Mouse (Mus musculus) common myeloid progenitor, adult 5-6 weeks (primary cell): ENCODE data around the gene Ikzf1. TPM values are rescaled to one million over a fixed set of nuclear protein-coding genes. Genes with fewer than 3 reads are reported as not detected.

ENCODE experiments used
- ATAC-seq: replicated peaks from 2 replicates; pipeline ENCODE4 v1.8.0; 2016; ENCODE audit warnings: low read depth, mild to moderate bottlenecking, moderate TSS enrichment, inconsistent platforms; ENCODE audit not compliant: poor library complexity, severe bottlenecking
- total RNA-seq: library from RNA; stranded (forward); fragments of 200-1000, 187-1606 nt; gene quantifications from 2 replicates; pipeline ENCODE4 v1.2.3, GENCODE M21; 2017

The Ikzf1 gene
- total RNA-seq, 1 experiment from 2014 or later, result 213 TPM

GRCm38 (mm10) chr11:11715963-11716691 lies 31.3 kb downstream of the Ikzf1 start:
- ATAC-seq, result no peak

DNA sequence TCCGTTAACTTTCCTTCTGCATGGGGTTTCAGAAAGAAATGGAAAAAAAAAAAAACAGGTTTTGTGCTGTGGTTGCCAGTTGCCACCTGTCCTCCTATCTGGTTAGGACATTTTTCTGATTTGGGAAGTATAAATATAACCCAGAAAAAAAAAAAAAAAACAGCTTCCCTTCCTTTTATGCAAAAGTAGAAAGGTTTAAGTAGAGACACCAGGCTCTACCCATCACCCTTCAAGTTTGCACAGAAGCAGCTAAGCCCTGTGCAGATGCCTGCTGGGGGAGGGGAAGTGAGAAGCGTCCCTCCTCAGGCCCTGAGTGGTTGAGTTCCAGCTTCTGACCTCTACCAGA lies 31.9 kb downstream of the Ikzf1 start:
- peak; percentile 36 for ATAC-seq

DNA sequence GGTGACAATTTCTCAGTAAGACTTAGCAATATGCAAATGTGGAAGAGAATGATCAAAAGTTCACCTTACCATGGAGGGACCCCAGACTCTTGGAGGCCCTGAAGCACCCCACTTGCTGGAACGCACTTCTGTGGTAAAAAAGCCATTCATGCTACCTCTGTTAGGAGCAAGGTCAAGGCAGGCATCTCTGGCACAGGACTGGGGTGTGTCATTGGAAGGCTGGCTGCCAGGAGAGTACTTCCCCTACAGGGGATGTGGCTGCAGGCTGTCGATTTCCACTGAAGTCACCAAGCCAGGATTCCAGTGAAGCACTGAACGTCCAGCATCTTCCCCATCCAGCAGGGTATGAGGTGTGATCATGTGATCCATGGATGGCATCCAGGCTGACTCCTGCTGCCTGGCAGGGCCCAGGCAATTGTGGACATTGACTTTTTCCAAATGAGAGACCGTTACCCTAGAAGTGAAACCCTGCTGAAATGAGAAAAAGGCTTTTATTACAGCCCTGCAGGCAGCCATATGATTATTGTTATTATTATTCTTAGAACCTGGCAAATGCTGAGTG lies 32.9 kb downstream of the Ikzf1 start:
- ATAC-seq, result peak; percentile 13; the same call in 1 of the 2 replicates

GRCm38 (mm10) chr11:11719748-11720147 lies 34.9 kb downstream of the Ikzf1 start:
- peak; percentile 50 for ATAC-seq

DNA sequence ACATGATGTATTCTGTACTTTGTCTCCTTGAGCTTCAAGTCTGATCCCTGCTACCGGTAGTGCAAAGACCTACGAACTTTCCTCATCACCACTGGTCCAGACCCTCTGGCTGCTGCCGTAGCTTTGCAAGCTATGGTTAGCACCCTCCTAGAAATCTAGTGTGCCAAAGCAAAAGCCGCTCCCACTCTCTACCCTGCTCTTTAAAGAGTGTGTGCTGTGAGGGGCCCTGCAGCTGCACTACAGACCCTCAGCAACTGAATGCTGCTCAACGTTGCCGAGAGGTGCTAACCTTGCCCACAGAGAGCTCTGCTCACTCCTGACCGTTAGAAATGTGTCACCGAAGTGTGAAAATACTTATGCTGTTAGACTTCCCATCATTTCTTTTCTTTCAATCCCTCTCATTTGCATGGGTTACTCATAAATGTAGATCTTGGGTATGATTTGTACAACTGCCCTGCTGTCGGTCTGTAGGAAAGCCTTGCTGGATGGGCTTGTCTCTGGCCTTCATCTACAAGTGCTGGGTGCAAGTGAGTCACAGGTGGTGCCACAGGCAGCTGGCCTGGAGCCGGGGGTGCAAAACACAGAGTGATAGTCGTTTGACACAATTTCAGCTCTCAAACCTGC lies 40.6 kb downstream of the Ikzf1 start:
- ATAC-seq, result no peak

- ATAC-seq, result no peak
Observed at GRCm38 (mm10) chr11:11725876-11726525, 41.2 kb downstream of the Ikzf1 start.

GRCm38 (mm10) chr11:11726807-11727276 lies 42.0 kb downstream of the Ikzf1 start:
- no peak for ATAC-seq

GRCm38 (mm10) chr11:11727936-11728556 lies 43.2 kb downstream of the Ikzf1 start:
- no peak for ATAC-seq

GRCm38 (mm10) chr11:11729216-11729615 lies 44.4 kb downstream of the Ikzf1 start:
- peak; percentile 58 for ATAC-seq

DNA sequence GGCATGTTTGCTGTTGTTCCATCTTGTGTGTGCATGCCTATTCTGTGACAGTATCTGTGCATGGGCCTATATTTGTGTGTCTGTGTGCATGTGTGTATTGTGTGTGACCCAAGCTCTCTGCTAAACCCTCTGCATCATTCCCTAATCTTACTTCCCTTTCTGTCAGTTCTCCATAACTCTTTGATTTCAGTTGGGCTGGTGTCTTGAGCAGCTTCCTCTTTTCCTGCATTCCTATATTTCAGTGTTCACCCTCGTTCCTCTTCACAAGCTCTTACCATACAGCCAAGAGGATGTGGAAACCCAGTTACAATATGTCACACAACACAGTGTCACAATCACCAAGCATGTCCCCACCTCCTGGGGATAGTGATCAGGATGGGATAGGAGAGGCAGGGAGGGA lies 45.3 kb downstream of the Ikzf1 start:
- peak; percentile 55 for ATAC-seq

DNA sequence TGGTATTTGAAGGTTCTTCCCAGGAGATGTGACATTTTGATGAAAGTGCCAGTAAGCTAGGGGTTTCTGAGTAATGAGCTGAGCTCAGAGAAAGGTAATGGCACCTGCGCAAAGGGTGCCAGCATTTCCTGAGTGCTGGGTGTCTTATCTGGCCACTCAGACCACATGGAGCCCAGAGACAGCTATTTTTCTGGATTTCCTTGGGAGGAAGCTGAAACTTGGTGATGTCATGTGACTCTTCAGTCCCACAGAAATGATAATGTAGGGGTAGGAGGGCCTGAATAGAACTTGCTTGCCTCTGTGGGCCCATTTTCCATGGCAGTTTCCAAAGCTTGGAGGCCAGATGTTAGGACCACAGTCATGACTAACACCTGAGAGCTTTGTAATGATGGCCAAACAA lies 46.9 kb downstream of the Ikzf1 start:
- no peak for ATAC-seq

DNA sequence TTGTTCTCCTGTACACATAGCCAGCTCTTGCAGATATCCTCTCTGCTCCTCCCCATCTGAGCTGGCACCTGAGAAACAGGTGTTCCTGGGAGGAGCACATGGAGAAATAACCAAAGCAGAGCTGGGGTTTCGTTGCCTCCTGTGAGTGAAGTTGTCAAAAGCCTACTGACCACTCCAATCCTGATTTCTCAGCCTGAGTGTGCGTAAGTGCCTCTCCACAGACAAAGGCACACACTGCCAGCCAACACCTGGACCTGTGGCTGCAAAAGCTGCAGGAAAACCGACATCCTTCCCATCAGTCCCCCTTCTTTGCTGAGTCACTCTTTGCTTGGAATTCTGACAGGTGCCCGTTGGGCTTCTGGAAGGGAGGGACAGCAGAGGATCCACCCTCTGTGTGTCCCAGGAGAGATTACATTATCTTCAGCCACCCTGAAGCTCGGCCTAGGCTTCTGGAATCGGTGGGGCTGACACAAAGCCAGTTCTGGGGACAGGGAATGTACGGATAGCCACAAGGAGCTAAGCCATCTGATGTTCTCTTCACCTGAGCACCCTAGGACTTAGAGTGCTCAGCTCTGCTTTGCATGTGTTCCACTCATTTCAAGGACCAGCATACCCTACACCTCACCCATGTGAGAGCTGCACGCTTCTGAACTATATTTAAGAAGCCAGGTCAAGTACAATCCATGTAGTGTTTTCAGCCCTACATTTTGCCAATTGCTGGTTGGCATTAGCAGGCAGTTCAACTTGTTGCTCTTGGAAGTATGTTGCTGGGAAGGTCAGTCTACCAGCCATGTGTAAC lies 48.4 kb downstream of the Ikzf1 start:
- ATAC-seq, result no peak

DNA sequence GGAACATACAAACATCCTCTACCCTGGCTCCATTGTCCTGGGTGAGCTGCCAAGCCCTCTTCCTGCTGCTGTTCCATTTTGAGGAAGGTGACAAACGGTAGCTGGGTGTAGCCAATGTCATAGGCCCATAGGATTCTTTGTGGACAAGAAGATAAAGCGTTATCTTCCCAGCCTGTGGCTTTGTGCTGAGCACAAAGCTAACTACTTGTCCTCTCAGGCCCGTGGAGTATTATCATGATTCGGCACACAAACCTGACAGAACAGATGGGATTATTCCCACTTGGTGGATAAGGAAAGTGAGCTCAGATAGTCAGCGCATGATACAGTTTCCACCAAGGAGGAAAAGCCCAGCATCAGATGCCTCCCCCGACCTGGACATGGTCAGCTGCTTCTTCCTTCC lies 50.4 kb downstream of the Ikzf1 start:
- ATAC-seq, result peak; percentile 21

DNA sequence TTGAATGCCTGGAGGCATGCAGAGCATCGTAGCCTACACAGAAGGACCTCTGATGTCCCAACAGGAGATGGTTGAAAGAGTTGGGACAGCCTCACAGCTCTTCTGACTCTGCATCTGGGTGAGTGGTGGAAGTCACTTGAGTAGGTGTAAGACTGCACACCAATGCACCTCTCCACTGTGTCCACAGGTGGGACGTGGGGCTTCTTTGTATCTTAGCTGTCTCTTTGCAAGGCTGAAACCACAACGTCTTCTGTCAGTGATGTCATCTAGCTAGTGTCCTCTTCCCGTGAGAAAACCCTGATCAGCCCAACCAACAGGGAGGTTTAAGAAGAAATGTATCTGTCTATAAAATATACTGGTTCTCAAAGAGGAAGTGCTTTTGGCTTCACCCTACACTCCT lies 52.1 kb downstream of the Ikzf1 start:
- no peak for ATAC-seq

DNA sequence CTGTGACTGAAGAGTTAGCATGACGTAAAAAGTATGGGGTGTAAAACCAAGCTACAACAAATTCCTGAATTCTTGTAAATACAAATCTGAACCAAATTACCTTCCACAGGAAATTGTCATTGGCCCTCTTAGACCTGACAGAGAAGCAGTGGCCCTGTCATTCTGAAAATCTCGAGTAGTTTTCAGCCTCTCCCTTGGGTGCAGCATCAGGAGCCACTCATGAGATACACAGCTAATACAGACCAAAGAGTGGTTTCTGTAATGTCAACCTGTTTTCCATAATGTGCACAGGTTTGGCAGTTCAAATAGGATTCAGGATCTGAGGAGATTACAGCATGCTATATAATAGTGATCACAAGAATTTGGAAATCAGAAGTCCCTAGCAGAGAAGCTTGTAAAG lies 52.8 kb downstream of the Ikzf1 start:
- no peak for ATAC-seq

- no peak for ATAC-seq
Observed at GRCm38 (mm10) chr11:11739054-11739453, 54.3 kb downstream of the Ikzf1 start.

- no peak for ATAC-seq
Observed at GRCm38 (mm10) chr11:11740603-11741002, 55.8 kb downstream of the Ikzf1 start.

- ATAC-seq, result peak; percentile 24; the same call in 1 of the 2 replicates
Observed at GRCm38 (mm10) chr11:11741574-11741973, 56.8 kb downstream of the Ikzf1 start.

DNA sequence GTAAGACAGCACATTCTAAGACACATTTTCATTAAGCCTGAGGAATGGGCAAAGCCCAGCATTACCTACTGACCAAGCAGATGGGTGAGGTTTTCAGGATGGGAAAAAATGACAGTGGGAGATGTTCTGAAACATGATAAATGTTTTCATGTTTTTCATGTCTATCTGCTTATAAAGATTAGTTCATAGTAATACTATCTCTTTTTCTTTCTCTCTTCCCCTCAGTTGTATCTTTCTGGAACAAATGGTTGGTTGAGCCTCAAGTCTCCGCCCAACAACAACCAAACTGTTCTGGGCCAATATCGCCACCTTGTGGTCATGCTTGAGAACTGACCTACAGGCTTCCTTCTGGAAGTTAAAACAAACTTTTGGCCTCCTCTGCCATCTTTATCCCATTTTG lies 57.8 kb downstream of the Ikzf1 start:
- ATAC-seq, result peak; percentile 81

DNA sequence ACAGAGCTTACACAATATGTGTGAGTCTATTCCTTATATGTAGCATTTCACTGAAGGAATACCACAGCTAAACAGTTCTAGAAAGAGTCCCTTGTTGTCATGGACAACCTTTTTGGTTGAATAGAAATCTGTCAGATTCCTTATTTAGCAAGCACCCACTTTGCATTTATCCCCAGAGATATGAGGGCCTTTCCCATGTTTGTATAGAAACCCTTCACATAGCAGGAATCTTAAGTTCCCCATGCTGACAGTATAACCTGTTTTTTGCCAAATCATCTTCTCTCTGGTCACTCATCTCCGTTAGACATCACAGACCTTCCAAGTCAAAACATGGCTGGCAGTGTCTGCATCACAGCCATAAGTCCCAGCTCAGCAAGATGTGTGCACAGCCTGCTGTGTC lies 59.4 kb downstream of the Ikzf1 start:
- no peak for ATAC-seq
